Mouse (Mus musculus): ENCODE data around the gene Mef2d.
A peak's percentile ranks its signal among the peaks of the same experiment; 100 is the strongest.

The Mef2d gene

DNA sequence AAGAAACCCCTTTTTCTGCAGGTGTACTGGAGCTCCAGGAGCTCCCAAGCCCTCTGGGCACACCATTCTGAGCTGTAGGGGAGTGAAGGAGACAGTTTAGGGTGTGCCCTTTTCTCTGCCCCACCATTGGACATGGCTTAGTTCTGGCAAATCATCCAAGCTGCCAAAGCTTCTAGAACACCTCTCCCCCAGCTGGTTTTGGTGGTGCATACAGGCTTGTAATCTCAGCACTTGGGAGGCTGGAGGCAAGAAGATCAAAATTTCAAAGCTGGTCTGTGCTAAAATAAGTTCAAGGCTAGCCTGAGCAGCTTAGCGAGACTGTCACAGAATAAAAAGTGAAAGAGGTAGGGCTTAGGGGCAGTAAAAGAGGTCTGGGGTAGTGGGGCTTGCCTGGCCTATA lies 70.2 kb downstream of the Mef2d start:
- no peak for DNase-seq

DNA sequence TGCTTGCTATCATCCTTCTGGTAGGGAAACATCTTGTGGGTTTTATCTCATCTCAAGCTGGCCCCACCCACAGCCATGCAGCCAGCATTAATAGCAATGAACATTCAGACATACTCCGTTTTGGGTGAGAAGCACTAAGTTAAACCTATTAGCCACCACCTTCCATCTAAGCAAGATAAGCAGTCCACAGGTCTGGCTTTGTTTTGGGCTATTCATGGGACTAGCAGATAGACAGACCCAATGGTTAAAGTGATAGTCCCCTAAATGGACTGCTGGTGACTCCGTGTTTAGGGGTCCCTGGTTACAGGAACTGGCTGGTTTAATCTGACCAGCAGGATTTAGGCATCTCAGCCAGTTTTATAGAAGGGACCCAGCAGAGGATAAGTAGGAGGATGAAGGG lies 70.8 kb downstream of the Mef2d start:
- DNase-seq: no peak

DNA sequence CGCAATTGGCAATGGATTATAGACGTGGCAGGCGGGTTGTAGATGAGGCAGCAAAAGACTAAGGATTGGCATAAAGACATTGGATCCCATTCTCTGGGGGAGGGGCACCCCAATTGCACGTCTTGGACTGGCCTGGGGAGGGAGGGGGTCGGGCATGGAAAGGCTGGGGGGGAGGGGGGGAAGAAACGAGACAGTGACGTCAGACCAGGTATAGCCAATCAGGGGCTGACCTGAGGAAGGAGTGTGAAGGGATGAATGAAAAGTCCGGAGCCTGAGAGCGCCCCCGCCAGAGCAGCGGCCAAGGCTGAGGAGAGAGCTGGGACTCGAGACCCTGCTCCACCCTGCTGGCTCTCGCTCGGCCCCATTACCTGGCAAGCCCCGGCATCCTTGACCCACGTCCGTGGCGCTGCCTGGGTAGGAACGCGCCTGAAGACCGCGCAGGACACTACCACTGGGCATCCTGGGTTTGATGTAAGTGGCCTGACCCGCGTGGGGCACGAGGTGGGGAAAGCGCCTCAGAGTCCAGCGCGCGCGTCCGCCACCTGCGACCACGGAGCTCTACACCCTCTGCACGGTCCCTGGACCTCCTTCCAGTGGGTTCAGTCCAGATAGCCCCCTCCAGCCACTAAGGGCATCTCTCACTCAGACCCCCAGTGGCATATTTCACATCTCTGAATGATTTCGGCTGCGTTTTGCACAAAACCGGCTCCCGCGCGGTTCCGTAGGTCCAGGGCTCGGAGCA lies 72.2 kb downstream of the Mef2d start:
- peak; percentile 83 for DNase-seq

DNA sequence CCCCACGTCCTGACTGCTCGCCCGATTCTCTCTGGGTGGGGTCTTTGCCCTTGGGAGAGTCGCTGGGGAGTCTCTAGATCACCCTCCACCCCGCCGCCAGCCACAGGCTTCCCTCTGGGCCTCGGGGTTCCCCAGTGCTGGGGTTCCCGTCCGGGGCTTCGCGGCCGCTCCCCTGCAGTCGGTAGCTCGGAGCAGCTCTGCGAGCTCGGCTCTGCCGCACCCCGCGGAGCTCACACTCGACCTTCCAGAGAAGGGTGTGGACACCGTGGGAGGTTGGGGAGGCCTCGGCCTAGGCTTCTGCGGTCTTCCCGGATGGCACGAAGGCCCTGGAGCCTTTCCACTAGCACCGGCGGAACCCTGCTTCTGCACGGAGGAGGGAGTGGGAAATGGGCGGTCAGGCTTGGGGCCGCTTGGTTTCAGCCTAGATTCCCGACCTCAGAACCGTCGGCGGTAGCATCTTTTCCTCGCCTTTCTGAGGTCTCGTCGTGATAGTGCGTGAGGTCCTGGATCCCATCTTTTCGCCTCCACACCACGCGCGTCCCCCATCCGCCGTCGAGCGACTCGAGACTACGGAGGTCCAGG lies 72.9 kb downstream of the Mef2d start:
- no peak for DNase-seq

DNA sequence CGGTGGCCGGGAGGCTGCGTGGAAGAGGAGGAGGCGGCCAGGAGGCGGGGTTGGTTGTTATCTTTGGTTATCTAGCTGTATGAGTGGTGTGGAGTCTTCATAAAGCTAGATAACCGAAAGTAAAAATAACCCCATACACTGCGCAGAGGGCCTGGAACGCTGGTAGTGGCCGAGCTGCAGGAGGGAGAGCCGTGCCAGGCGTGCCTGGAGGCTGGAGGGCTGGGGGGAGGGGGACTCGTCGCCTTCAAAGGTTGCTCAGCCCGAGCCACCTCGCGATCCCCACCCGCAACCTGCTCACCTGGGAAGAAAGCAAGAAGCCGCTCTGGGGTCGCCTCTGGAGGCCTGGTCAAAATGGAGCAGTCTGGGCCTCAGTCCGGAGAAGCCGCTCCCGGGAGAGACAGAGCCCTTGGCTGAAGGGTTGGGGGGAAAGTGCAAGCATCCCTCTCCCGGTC lies 73.4 kb downstream of the Mef2d start:
- DNase-seq: no peak

DNA sequence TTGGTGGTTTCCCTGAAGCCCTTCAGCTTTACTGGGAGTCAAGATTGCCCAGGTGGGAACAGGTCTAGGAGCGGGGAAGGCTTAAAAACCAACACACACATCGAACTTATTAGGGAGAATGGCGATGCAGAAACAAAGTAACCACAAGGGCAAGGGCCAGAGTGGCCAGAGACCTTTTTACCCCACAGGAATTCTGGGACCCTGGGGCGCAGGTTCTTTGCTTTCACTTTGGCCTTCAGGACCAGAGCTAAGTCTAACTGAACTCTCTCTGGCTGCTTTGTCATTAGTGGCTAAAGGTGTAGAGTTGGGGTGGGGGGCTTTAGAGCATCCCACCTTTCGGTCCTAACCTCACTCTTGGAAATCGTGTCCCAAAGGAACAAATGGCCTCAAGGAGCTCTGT lies 73.9 kb downstream of the Mef2d start:
- no peak for DNase-seq

DNA sequence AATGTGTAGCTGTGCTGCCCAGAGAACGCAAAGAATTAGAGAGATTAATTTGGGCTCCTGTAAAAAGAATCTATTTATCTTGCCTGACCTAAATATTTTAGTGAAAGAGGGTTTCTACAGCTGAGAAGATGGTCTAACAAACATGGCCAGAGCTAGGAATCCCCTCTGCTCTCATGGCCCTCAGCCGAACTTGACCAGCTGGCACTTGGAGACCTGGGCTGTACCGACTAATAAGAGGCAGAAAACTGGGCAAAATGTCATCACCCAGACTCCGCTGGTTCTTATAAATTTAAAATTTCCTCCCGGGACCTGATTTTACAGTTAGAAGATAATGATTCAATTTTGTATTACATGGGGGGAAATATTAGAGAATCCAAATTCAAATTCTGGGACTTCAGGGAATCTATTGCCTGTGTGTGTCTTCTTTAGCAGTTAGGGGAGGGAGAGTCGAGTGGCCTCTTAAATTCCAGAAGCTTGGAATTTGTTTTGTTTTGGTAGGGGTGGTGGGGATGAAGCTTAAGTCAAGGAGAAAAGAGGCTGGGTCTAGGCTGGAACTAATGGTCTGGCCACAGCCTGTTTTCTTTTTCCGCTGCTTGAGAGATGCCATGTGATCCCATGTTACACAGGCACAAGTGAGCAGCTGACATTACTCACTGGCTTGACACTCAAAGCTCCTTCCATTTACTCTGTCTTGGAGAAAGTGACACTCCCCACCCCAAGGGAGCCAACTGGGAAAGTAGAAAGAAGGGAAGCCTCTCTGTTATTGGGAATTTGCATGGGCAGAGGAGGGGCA lies 74.6 kb downstream of the Mef2d start:
- DNase-seq: no peak

DNA sequence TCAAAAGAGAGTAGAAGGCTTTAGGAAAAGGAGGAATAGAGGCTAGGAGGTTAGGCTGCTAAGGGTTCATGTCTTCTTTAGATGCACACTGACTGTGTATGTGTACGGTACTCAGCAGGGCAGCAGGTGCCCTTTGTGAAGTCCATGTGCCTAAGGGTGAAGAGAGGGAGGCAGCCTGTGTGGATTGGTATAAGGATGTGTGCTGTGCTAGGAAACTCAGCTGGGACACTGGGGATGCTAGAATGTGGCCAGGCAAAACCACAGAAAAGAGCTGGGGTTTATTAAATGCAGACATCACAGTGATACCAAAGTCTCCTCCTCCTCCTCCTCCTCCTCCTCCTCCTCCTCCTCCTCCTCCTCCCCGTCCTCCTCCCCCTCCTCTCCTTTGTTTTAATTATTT lies 75.5 kb downstream of the Mef2d start:
- DNase-seq: no peak

DNA sequence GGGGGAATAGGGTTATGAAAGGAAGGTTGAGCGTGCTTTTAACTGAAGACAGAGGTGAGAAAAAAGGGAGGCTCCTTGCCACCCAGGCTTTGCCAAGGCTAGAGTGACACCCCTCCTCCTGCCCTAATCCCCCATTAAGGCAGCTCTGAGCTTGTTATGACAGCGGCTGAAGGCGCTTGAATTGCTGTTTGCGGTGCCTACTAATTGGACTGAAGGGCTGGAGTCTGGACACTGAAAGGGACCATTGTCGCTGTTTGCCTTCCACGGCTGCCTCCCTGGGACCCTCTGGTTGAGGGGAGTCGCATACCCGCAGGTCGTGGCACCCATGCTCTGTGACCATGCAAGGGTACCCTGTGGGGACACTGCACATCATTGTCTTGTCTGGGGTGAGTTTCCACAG lies 77.8 kb downstream of the Mef2d start:
- no peak for DNase-seq

DNA sequence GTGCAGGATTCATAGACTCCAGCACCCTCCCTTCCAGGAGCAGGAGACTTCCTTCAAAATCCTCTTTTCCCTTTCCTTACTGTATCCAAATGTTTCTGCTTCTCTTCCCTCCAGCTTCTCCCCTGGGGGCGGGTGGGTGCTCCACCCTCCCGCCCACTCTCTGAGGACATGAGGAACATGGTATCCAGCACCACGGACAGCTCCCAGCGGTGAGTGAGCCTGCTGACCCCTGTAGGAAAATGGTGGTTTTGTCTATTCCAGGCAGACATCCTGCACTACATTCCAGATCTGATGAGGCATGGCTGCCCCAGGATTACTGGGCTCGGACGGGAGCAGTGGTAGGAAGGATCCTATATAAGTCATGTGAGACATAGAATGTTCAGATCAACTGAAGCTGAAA lies 78.7 kb downstream of the Mef2d start:
- no peak for DNase-seq

Data from right cerebral cortex, adult 18-20 months (tissue).